Mouse (Mus musculus) naive thymus-derived CD4-positive, alpha-beta T cell, adult 2 months (primary cell): ENCODE data around the gene Trex1.

Experiments used
- DNase-seq: peaks from one replicate; pipeline ENCODE4 v3.0.0-alpha.2; 2011; ENCODE audit warnings: low read depth

Gene Trex1

DNA sequence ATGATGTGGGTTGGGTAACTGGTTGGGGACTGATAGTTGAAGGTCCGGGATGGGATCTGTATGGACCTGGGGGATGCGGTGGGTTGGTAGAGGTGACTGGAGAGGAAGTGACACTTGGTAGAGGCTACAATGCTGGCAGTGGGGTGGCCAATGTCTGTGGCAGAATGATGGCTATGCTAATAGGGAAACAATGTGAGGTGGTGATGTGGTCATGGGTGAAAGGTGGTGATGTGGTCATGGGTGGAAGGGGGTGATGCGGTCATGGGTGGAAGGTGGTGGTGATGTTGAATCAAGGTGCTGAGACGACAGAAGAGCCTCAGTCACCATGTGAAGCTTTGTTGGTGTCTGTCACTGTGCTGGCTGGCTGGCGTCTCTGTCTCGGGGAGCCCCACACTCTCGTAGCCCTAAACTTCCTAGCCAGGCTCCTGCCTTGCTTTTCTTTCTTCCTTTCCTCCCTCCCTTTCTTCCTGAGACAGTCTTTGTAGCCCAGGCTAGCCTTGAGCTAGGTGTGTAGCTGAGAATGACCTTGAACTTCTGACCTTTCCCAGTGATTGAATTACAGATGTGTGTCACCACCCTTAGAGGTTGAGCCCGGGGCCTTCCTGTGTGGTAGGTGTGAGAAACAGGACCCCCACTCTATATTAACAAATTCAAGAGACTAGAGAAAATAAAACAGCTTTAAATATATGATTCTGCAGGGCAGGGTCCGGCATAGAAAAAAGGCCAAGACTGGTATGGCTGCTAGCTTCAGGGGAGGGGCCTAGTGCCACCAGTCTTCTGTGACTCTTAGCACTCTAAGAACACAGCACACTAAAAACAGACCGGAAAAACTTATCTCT is 7.7 kb downstream of the Trex1 start:
- peak; percentile 79 for DNase-seq

DNA sequence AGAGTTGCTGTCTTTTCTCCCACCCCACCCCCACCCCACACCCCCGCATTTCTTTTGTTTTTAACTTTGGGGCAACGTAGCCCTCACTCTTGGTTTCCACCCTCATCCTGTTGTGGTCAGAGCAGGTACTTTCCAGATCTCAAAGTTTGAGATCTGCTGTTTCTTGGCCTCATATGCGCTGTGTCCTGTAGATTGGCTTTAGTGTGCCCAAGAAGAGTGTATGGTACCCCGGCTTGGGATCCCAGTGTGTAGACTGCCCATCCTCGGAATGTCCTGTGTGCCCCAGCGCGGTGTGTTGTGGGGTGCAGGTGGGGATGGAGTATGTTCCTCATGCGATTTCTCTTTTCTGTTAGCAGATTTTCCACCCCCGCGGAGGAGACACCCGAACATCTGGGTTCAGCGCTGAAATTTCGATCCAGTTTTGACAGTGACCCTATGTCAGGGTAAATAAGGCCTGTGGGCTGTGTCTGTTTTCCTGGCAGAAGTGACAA is 8.5 kb downstream of the Trex1 start:
- peak; percentile 92 for DNase-seq

DNA sequence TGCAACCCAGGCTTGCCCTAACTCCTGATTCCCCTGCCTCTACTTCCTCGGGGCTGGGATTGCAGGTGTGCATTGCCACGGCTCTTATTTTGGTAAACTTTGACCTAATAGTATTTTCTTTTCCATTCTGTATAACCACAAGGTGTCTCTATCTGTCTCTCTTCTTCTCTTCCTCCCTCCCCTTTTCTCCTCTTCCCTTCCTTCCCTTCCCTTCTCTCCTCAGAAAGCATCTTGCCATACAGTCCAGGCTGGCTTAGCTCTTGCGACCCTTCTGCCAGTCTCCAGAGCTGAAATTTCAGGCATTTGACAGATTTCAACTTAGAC is 8.9 kb downstream of the Trex1 start:
- DNase-seq: no peak

DNA sequence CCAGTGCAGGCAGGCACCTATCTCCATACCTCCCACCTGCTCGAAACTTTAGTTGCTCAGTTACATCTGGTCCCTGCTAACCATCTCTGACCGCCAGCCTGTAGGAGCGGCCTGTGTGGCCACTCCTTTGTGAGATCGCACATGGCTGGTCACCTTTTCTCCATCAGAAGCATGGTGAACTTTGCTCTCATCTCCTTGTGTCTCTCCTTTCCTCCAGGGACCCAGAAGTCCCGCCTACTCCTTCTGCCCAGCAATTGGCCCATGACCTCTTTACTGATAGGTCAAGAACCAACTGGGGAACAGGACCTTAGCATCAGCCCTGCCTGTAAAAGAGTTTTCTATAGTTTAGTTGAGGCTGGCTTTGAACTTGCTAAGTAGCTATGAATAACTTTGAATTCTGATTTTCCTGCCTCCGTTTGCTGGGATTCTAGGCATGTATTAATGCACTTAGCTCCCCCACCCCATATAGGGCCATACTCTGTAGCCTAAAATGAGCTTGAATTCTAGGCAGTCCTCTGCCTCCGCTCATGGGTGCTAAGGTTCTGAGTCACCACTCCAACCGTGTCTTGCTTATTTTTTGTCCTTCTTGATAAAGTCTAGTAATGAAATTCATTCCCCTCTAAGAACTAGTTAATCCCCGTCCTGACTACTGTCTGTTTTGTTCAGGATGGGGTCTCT is 9.4 kb downstream of the Trex1 start:
- no peak for DNase-seq

DNA sequence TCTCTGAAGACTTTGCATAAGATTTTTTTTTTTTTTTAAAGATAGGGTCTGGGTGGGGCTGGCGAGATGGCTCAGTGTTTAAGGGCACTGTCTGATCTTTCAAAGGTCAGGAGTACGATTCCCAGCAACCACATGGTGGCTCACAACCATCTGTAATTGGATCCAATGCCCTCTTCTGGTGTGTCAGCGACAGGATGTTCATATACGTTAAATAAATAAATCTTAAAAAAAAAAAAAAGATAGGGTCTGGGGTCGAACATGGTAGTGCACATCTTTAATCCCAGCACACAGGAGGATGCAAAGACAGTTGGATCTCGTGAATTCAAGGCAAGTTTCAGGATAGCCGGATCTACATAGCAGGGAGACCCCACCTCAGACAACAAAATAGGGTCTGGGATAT is 10.2 kb downstream of the Trex1 start:
- no peak for DNase-seq

DNA sequence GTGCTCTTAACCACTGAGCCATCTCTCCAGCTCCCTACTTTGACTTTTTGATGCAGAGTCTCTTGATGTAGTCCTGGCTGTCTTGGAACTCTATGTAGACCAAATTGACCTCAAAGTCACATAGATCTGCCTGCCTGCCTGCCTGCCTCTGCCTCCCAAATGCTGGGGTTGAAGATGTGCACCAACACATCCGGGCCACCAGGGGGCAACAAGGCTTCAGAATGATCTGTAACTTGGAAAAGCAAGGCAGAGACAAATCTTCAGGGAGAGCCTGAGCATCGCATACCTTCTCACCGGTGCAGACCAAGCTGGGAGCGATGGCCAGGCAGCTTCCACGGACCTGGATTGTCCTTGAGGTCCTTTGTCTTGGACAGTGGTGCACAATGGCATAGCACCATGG is 13.2 kb downstream of the Trex1 start:
- peak; percentile 92 for DNase-seq

DNA sequence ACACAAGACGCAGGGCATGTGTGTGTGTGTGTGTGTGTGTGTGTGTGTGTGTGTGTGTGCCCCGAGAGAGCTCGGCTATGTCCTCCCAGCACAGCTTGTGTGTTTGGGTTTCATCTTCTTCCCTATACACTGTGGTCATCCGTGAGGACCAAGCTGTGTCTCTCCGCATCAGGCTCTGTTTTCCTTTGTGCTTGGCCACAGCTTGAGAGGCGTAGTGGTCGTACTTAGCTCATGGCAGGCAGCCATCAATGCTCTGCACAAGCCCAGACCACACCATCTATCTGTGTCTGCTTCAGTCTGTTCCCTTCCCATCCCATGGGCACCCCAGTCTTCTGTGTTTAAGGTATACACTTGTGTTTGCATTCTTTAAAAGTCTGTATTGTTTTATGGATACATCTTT is 18.2 kb downstream of the Trex1 start:
- DNase-seq: no peak

DNA sequence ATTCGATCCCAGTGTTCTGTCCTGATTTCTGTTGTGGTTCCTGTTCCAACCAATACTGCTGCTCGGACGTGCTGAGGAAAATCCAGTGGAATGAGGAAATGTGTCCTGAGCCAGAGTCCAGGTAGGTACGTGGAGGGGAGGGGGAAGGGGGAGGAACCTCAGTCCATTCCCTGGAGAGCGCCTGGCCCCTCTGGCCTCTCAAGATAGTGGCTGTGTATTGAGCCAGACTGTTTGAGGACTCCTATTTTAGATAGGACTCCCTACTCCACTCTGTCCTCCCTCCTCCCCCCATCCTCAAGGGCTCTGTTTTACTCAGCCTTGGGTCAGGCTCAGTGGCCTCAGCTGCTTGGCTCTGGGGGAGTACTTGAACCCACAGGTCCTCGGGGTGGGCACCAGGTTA is 18.6 kb downstream of the Trex1 start:
- no peak for DNase-seq

DNA sequence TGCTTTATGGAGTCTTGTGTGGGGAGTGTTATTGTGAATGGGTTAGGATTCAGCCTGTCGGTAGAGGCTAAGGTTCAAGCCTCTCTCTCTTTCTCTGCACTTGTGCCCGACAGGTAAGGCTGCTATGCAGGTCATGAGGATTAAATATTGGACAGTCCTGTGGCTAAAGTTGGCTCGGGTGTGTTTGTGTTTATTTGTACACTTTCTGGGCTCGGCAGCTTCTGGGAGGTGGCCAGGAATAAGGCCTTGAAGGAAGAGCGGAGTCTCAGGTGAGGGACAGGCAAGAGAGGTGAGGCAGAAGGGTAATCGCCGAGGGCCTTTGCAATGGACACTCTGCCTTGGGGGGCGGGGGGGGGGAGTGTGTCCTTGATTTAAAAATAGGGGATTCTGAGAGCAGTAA is 19.3 kb downstream of the Trex1 start:
- DNase-seq: no peak

DNA sequence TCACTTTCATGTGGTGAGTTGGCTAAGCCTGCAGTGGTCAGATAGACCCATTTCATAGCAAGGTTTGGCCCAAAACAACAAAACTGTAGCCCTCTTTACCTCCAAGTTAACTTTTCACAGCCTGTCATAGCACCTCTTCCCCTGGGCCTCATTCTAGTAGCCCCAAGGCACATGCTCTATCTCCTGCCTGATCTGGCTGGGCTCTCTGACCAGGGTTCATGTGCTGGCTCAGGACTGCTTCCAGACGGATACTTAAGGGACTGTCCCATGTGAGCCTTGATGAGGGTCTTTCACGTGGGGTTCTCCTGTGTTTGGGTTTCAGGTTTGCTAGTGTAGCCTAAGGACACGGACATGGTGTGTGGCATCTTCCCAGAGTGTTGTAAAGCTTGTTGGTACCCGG is 19.9 kb downstream of the Trex1 start:
- DNase-seq: no peak

DNA sequence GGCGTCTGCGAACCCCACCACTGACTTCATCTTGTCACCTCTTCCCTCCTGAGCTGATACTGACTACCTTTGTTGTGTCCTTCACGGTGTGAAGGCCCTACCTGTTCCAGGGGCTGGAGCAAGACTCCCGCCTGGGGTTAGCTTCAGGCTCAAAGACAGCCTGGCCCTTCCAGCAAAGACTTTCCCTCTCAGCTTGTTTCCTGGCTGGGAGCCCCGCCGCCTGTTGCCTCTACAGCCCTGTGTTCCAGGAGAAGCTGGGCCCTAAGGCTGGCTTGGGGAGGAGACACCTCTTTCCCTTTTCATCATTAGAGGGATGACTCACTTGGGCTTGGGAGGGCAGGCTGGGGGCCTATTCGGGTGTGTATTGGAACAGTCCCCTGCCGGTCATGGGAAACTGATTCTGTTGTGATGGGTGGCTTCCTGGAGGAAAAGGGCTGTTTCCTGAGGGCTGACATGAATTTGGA is 20.6 kb downstream of the Trex1 start:
- no peak for DNase-seq

DNA sequence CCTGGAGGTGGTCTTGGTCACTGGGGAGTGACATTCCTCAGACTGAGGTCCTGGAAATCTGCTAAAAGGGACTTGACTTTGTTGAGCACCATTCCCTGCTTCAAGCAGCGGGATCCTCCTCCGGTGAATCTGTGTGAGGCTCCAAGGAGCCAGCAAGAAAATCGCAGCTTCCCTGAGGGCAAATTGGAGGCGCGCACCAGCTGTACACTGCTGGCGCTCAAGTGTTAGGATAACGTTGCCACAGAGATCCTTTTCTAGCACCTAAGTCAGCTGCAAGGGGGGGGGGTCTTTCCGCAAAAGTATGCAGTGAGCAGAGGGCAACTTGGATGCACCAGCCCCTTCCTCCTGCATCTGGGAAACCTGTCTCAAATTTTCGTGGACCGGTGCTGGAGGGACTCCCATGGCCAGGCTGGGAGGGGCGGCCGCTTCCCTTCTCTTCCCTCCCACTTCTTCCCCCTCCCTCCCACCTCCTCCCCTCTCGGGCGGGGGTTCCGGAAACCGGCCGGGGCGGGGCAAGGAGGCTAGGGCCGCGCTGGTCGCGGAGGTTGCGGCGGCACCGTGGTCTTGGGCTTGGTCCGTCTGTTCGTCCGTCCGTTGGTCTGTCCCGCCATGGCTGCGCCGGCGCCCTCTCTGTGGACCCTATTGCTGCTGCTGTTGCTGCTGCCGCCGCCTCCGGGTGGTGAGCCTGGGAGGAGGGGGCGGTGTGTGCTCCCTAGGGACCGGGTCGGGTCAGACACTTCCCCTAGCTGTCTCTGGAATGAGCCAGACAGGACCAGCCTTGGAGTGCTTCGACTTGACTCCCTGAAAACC is 21.2 kb downstream of the Trex1 start, which contains the start of gene Shisa5:
TSS of gene Shisa5 (plus strand) at position 480 of the 810 bp plus-strand sequence.
- DNase-seq: peak; percentile 69

DNA sequence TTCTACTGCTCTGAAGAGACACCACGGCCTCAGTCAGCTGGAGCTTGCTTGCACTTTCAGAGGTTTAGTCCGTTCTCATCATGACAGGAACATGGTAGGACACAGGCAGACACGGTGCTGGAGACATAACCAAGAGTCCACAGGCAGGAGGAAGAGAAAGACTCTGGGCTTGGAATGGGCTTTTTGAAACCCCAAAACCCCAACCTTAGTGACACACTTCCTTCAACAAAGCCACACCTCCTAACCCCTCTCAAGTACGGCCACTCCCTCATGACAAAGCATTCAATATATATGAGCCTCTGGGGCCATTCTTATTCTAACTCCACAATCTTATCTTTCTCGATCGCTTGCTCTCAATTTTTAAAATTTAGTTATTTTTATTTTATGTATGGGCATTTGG is 27.1 kb downstream of the Trex1 start:
- DNase-seq: no peak

DNA sequence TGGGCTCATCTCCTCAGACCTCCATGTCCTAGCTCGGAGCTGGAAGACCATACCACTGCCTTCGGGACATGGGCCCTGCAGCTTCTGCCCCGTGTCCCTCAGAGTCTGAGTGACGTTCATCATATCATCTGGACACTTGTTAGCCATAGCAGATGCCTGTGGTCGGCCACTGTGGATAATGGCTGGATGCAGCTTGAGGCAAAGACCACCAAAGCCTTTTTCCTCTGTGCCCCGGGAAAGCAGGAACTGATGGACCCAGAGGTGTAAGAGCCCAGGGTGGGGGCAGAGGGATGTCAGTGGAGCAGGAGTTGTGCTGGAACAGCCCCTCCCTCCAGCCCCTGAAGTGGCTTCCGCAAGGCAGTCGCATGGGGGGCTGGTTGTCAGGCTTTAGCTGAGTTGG is 27.8 kb downstream of the Trex1 start:
- DNase-seq: no peak

DNA sequence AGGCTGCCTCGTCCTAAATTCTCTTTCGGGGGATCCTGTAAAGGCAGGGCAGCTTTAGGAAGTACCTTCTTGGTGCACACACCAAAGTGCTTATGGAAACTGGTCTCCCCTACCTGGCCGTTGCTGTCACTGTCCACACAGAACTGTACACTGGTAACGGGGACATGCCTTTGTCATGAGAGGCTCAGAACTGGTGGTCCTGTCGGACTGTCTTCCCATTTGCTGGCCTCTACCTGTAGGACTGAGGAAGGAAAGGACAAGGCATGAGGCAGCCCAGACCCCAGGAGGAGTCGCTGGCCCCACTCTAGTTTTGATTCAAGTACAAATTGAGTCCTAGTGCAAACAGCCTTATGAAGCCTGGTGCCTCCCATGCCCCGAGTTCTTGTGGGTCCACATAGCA is 28.5 kb downstream of the Trex1 start:
- DNase-seq: no peak

DNA sequence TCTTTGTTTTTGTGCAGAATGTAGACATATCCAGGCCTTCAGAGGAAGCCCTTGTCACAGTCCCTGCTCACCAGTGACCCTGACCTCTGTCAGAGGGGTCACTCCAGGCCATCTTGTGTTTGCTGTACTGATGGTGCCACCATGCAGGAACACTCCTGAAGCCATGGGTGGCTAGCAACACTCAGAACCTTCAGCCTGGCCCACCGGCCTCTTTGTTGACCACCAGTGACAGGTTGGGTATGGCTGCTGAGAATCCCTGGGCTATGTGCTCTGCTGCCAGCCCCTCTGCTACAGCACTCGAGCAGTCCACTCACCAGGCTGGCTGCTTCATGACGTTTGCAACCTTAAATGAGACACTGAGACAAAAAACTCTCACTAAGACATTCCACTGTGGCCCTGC is 29.2 kb downstream of the Trex1 start:
- DNase-seq: no peak

DNA sequence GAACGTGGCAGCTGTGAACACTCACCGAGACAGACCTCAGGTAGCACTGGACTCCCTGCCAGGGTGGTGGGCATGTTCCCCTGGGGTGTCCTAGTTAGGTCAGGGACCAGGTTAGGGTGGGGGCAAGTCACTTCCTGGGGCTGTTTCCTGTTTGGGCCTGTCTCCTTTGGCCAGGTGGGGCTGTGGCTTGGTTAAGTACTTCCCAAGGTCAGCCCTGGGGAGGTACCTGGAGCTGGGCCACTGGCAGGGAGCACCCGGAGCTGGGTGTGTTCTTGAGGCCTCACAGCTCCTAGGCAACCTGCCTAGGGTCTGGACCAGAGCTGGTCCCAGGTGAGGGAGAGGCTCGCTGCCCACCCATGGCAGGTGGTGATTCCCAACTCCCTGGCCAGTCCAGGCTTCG is 30.6 kb downstream of the Trex1 start:
- no peak for DNase-seq

DNA sequence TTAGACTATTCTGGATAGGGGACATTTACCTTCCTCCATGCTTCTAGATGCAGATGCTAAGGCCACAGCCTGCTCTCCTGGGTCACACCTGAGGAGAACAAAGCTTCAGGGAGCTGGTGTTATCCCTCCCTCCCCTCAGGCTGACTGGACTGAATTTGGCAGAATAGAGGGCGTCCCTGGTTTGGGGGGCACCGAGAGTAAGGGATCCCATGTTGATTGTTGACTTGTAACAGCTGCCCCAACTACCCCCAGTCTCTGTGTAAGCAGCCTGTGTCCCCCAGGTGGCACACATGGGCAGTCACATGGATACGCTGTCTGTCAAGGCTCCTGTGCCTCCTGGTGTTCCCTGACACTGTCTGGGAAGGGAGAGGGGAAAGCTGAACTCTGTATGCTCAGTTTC is 31.1 kb downstream of the Trex1 start:
- DNase-seq: no peak

DNA sequence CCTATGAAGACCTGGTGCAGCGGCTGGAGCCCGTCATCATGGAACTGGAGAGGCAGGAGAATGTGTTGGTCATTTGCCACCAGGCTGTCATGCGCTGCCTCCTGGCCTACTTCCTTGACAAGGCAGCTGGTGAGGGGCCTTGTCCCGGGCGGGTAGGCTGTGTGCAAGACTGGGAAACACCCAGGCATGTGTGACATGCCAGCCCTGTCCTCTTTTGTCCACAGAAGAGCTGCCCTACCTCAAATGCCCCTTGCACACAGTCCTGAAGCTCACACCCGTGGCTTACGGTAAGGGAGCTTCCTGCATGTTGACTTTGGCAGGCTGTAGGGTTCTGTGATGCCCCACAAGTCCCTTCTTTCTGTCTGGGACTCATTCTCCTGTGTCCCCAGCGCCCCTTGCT is 32.0 kb downstream of the Trex1 start:
- DNase-seq: no peak

DNA sequence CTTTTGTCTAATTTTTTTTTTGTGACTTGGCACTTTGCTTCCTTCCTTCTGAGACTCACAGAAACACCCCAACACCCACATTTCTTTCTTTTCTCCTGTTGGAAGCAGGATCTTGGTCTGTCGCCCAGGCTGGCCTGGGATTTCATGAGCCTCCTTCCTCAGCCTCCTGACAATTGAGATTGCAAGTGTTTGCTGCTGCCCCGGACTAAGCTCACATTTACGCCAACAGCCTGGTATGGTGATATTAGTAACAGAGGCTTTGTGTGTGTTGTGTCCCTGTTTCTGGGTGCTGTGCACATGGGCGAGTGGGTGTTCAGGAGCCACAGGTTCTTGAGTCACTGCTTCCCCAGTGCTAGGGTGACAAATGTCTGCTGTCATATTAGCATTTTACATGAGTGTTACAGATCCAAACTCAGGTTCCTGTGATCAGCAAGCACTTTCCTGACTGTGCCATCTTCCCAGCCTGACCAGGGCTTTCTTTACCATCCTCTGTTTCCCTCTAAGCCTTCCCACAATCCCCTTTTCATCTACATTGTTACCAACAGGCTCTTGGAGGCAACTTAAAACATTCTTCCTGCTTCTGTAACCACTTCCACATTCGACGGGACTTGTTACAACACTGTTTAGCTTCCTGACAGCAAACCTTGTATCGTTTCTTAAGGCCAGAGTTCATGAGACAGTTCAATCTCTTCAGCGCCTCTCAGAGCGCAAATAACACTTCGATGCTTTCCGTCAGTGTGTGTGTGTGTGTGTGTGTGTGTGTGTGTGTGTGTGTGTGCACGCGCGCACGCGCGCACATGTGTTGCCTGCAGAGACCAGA is 36.5 kb downstream of the Trex1 start:
- peak; percentile 68 for DNase-seq

DNA sequence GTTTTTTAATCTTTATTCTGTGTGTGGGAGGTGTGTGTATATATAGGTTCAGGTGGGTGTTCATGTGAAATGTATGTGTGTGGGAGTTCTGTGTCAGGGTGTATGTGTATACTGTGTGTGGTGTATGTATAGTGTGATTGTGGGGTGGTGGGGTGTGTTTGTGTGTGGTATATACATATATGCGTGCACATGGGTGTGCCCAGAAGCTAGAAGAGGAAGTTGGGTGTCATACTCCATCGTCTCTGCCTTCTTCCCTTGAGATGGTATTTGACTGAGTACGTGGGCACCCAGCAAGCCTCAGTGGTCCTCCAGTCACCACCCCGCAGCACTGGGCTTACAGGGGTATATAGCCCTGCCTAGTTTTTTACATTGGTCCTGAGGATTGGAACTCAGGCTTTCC is 38.1 kb downstream of the Trex1 start:
- peak; percentile 36 for DNase-seq
